Mouse (Mus musculus) forebrain, embryonic 14.5 days (tissue): ENCODE measurements around the gene Bcl9. TPM values are rescaled to one million over a fixed set of nuclear protein-coding genes. Genes with fewer than 3 reads are reported as not detected.
A peak's percentile ranks its signal among the peaks of the same experiment; 100 is the strongest.

Experiments
- ATAC-seq: fragments of 200-750 bp; cut with Nextera tagmentation; 2 replicates; pipeline ENCODE4 v1.8.0; 2017; ENCODE audit warnings: mild to moderate bottlenecking, moderate library complexity
- DNase-seq: peaks from one replicate; pipeline ENCODE4 v3.0.0-alpha.2; 2015; ENCODE audit warnings: low spot score
- H3K27ac ChIP-seq: fragments of 300-500 bp; sonication (generic); 2 replicates; pipeline ENCODE4 v1.5.1; 2014; ENCODE audit warnings: low read depth, mild to moderate bottlenecking, control low read depth, low read length, moderate library complexity
- H3K27me3 ChIP-seq: fragments of 300-500 bp; sonication (generic); replicated peaks from 2 replicates; pipeline ENCODE4 v1.6.1; 2014; ENCODE audit warnings: low read length, control low read depth, mixed read lengths; ENCODE audit not compliant: control insufficient read depth, insufficient read depth
- H3K36me3 ChIP-seq: fragments of 300-500 bp; sonication (generic); 2 replicates; pipeline ENCODE4 v1.6.1; 2014; ENCODE audit warnings: low read length, control low read depth; ENCODE audit not compliant: control insufficient read depth, insufficient read depth
- H3K4me1 ChIP-seq: fragments of 300-500 bp; sonication (generic); 2 replicates; pipeline ENCODE4 v1.6.1; 2014; ENCODE audit warnings: antibody characterized with exemption, low read length, control low read depth; ENCODE audit not compliant: control insufficient read depth, insufficient read depth
- H3K4me2 ChIP-seq: fragments of 300-500 bp; sonication (generic); 2 replicates; pipeline ENCODE4 v1.6.1; 2014; ENCODE audit warnings: mild to moderate bottlenecking, control low read depth, low read length
- H3K4me3 ChIP-seq: fragments of 300-500 bp; sonication (generic); 2 replicates; pipeline ENCODE4 v1.5.1; 2014; ENCODE audit warnings: low read depth, low read length, control low read depth
- H3K9ac ChIP-seq: fragments of 300-500 bp; sonication (generic); 2 replicates; pipeline ENCODE4 v1.6.1; 2014; ENCODE audit warnings: mild to moderate bottlenecking, low read length, control low read depth, moderate library complexity
- H3K9me3 ChIP-seq: fragments of 300-500 bp; sonication (generic); replicated peaks from 2 replicates; pipeline ENCODE4 v1.6.1; 2016; ENCODE audit warnings: low read length, control low read depth, mixed read lengths; ENCODE audit not compliant: control insufficient read depth
- WGBS: fragments of 180-500 bp; shearing (Covaris S2); extraction: QIAGEN DNeasy Blood & Tissue Kit; methylation state at CpG from one replicate; pipeline ENCODE4 v1.1.7; 2014; 5-methylcytosine and 5-hydroxymethylcytosine counted together
- polyA plus RNA-seq: library from polyadenylated mRNA; unstranded; fragments of >200 nt; fragmentation: Nextera tagmentation; extraction: Ambion mirVana; gene quantifications from 2 replicates; pipeline ENCODE4 v1.2.1, GENCODE M21; 2014

Bcl9 gene
- polyA plus RNA-seq, 1 experiment from 2014 or later, result 54.6 TPM

GRCm38 (mm10) chr3:97167126-97167525 is 130.6 kb downstream of the Bcl9 start:
- H3K9ac ChIP-seq, result no peak overlapping the region
- DNase-seq (no peak), ATAC-seq (no peak)
- 82% methylated on average over 4 of the region's 4 CpGs for WGBS
- H3K4me2 ChIP-seq, result no peak overlapping the region
- no peaks in the 10 kb centered on the region for H3K4me1 ChIP-seq
- no peaks in the 10 kb centered on the region for H3K9me3 ChIP-seq
- no peak overlapping the region for H3K27ac ChIP-seq
- H3K36me3 ChIP-seq, result 0 out of 2 replicates have a peak, but pooled peaks cover 2% of the 10 kb centered on the region
- H3K4me3 ChIP-seq, result no peak overlapping the region
- no peaks in the 10 kb centered on the region for H3K27me3 ChIP-seq

DNA sequence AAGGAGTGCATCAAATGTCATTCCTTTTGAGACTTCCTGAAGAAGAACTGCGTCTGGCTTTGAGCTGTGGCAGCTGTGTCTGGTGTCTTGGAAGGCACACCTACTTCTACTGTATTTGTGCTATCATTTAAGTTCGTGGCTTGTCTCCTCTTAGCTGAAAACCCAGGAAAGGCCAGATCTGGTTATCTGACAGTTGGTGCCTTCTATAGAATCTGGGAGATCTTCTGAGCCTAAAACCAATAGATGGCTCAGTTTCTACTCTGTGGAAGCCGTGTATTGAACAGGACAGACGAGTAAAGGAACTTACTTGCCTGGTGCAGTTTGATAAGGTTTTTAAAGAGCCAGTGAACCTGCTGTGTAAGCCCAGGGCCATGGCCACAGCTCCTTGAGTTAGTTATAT is 133.2 kb downstream of the Bcl9 start:
- H3K27me3 ChIP-seq, result no peaks in the 10 kb centered on the region
- H3K9ac ChIP-seq, result no peak overlapping the region
- 0 out of 2 replicates have a peak, but pooled peaks cover 2% of the 10 kb centered on the region for H3K36me3 ChIP-seq
- ATAC-seq (no peak), DNase-seq (no peak)
- no peak overlapping the region for H3K27ac ChIP-seq
- H3K4me2 ChIP-seq, result no peak overlapping the region
- H3K4me1 ChIP-seq, result no peaks in the 10 kb centered on the region; the same call in 1 of the 2 replicates
- H3K4me3 ChIP-seq, result no peak overlapping the region
- no peaks in the 10 kb centered on the region for H3K9me3 ChIP-seq
- 92% methylated on average over 4 of the region's 4 CpGs for WGBS

GRCm38 (mm10) chr3:97161773-97162172 is 135.9 kb downstream of the Bcl9 start:
- DNase-seq (no peak), ATAC-seq (no peak)
- Histone ChIP-seq H3K27me3 (no peaks in the 10 kb centered on the region), H3K4me3 (no peak overlapping the region), H3K4me1 (no peaks in the 10 kb centered on the region; the same call in 1 of the 2 replicates), H3K4me2 (no peak overlapping the region), H3K9ac (no peak overlapping the region), H3K9me3 (no peaks in the 10 kb centered on the region), H3K27ac (no peak overlapping the region), H3K36me3 (0 out of 2 replicates have a peak, but pooled peaks cover 2% of the 10 kb centered on the region)
- 49% methylated on average over 4 of the region's 4 CpGs for WGBS

- Histone ChIP-seq H3K4me3 (no peak overlapping the region), H3K4me1 (no peaks in the 10 kb centered on the region; the same call in 1 of the 2 replicates), H3K9ac (no peak overlapping the region), H3K27me3 (no peaks in the 10 kb centered on the region), H3K27ac (no peak overlapping the region), H3K36me3 (0 out of 2 replicates have a peak, but pooled peaks cover under 1% of the 10 kb centered on the region), H3K4me2 (no peak overlapping the region), H3K9me3 (no peaks in the 10 kb centered on the region)
- peak; percentile 34 for DNase-seq
- no peak for ATAC-seq
- WGBS, result 50% methylated on average over 10 of the region's 10 CpGs
These were observed 136.8 kb downstream of the Bcl9 start for GRCm38 (mm10) chr3:97160908-97161307.

DNA sequence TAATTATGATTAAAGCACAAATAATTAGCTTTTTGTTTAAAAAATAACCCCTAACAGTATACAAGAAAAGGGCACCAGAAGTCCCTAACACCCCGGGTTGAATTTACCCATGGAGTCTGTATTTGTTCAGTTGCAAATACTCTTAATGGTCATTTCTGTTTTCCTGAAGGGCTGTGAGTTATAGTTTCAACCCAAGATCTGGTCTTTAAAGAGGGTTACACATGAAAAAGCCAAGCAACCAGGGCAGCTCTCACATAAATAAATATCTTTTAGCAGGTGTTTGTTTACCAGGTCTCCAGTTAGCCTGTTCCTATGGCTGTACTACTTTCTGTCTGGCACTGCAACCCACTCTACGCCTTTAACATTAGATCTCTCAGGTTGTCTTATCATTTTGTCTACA is 137.7 kb downstream of the Bcl9 start:
- Histone ChIP-seq H3K27me3 (no peaks in the 10 kb centered on the region), H3K4me3 (no peak overlapping the region), H3K9me3 (no peaks in the 10 kb centered on the region), H3K36me3 (no peaks in the 10 kb centered on the region), H3K4me1 (no peaks in the 10 kb centered on the region; the same call in 1 of the 2 replicates), H3K4me2 (peak overlapping the region; percentile 91; the same call in 1 of the 2 replicates), H3K9ac (no peak overlapping the region), H3K27ac (no peak overlapping the region)
- DNase-seq (no peak), ATAC-seq (no peak)
- 81% methylated on average over 2 of the region's 2 CpGs for WGBS

GRCm38 (mm10) chr3:97159509-97159850 is 138.2 kb downstream of the Bcl9 start:
- ATAC-seq (no peak), DNase-seq (no peak)
- peak overlapping the region; percentile 74 for H3K9ac ChIP-seq
- peak overlapping the region; percentile 91 for H3K4me2 ChIP-seq
- H3K4me1 ChIP-seq, result no peaks in the 10 kb centered on the region; the same call in 1 of the 2 replicates
- H3K27me3 ChIP-seq, result no peaks in the 10 kb centered on the region
- H3K4me3 ChIP-seq, result peak overlapping the region; percentile 66
- H3K36me3 ChIP-seq, result no peaks in the 10 kb centered on the region
- WGBS, result 2% methylated on average over 6 of the region's 6 CpGs
- no peaks in the 10 kb centered on the region for H3K9me3 ChIP-seq
- no peak overlapping the region for H3K27ac ChIP-seq

DNA sequence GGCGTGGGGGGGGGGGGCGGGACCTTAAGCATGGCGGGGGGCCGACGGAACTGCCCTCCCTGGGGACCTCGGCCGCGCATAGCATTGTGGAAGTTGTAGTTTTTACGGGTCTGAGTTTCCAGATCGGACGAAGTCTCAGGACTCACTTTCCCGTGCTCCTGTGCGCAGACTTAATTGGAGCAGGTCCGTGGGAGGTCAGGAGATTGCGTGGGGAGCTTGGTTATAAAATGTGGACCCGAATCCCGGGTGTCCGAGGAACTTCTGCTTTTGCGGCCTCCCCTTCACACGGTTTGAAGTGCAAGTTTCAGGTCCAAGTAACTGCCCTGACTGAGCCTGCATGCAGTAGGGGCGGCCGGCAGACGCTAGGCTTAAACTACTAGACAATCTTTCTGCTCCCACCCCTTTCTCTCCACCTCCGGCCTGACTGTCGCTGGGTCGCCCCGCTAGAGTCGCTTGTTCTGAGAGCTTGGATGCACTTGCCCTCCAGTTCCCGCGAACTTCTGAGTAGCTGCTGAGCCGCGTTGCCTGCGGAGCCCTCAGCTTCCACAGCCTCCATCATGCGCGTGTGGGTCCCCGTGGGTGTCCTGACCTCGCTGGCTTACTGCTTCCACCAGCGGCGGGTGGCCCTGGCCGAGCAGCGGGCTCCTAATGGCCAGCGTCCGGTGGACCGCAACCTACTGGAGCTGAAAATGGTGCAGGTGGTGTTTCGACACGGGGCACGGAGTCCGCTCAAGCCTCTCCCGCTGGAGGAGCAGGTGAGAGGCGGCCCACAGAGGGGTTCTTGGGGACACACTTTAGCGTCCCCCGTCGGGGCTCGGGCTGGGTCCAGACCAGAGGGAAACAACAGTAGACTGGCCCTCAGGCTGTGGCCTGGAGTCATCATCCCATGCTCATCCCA is 138.9 kb downstream of the Bcl9 start, which contains the start of gene Acp6:
Acp6 (plus strand) TSS at position 167 of the 898 bp plus-strand sequence.
- Histone ChIP-seq H3K4me1 (no peaks in the 10 kb centered on the region; the same call in 1 of the 2 replicates), H3K36me3 (no peaks in the 10 kb centered on the region), H3K4me2 (peak within 1 kb of the TSS; percentile 91), H3K27me3 (no peaks in the 10 kb centered on the region), H3K9ac (peak within 1 kb of the TSS; percentile 74), H3K9me3 (no peaks in the 10 kb centered on the region), H3K27ac (peak within 1 kb of the TSS; percentile 27; the same call in 1 of the 2 replicates), H3K4me3 (peak within 1 kb of the TSS; percentile 66)
- DNase-seq (peak; percentile 95), ATAC-seq (peak; percentile 93)
- WGBS, result 0% methylated on average over 54 of the region's 54 CpGs

GRCm38 (mm10) chr3:97157958-97158599 is 139.6 kb downstream of the Bcl9 start:
- peak overlapping the region; percentile 46; the same call in 1 of the 2 replicates for H3K9ac ChIP-seq
- ATAC-seq, result peak; percentile 67
- H3K27me3 ChIP-seq, result no peaks in the 10 kb centered on the region
- H3K4me3 ChIP-seq, result peak overlapping the region; percentile 66
- H3K27ac ChIP-seq, result peak overlapping the region; percentile 18; the same call in 1 of the 2 replicates
- DNase-seq, result peak; percentile 85
- peak overlapping the region; percentile 91 for H3K4me2 ChIP-seq
- H3K36me3 ChIP-seq, result no peaks in the 10 kb centered on the region
- WGBS, result under 1% methylated on average over 17 of the region's 17 CpGs
- no peaks in the 10 kb centered on the region; the same call in 1 of the 2 replicates for H3K4me1 ChIP-seq
- no peaks in the 10 kb centered on the region for H3K9me3 ChIP-seq
